Mouse (Mus musculus) natural killer cell, adult 2 months (primary cell): ENCODE results near the gene Rgs16.
"Not testable (repeated sequence)": the region's sequence is repeated elsewhere in the genome, so short reads cannot be mapped to it uniquely, and the experiment has no call there.

Experiments
- DNase-seq, 2 experiments: peaks; one replicate each; pipeline ENCODE4 v3.0.0; 2022; ENCODE audit warnings: low spot score in 2 of 2

The Rgs16 gene

GRCm38 (mm10) chr1:153750054-153750453 lies 9.9 kb downstream of the Rgs16 start:
- DNase-seq: no peak

- DNase-seq: peak; percentile 64 to 65
Measured at GRCm38 (mm10) chr1:153751763-153752301, 11.7 kb downstream of the Rgs16 start.

GRCm38 (mm10) chr1:153752521-153752920 lies 12.4 kb downstream of the Rgs16 start:
- DNase-seq: peak; percentile 11 to 22

- DNase-seq: no peak
Measured at GRCm38 (mm10) chr1:153753725-153754464, 13.7 kb downstream of the Rgs16 start.

GRCm38 (mm10) chr1:153764136-153764535 lies 24.0 kb downstream of the Rgs16 start:
- no peak for DNase-seq

- no peak for DNase-seq
Measured at GRCm38 (mm10) chr1:153766298-153766697, 26.1 kb downstream of the Rgs16 start.

GRCm38 (mm10) chr1:153767281-153767680 lies 27.1 kb downstream of the Rgs16 start:
- DNase-seq: no peak

GRCm38 (mm10) chr1:153768465-153768864 lies 28.3 kb downstream of the Rgs16 start:
- DNase-seq: no peak

- not testable (repeated sequence) for DNase-seq
Measured at GRCm38 (mm10) chr1:153769571-153769970, 29.4 kb downstream of the Rgs16 start.

- no peak for DNase-seq
Measured at GRCm38 (mm10) chr1:153769998-153770775, 30.0 kb downstream of the Rgs16 start.

GRCm38 (mm10) chr1:153770776-153771167 lies 30.6 kb downstream of the Rgs16 start:
- no peak for DNase-seq

- no peak for DNase-seq
Measured at GRCm38 (mm10) chr1:153775174-153775573, 35.0 kb downstream of the Rgs16 start.

GRCm38 (mm10) chr1:153776257-153776656 lies 36.1 kb downstream of the Rgs16 start:
- DNase-seq: no peak

- DNase-seq: no peak
Measured at GRCm38 (mm10) chr1:153778205-153778604, 38.1 kb downstream of the Rgs16 start.

- no peak for DNase-seq
Measured at GRCm38 (mm10) chr1:153783339-153783738, 43.2 kb downstream of the Rgs16 start.

- DNase-seq: no peak
Measured at GRCm38 (mm10) chr1:153785608-153786007, 45.5 kb downstream of the Rgs16 start.

GRCm38 (mm10) chr1:153790708-153791107 lies 50.6 kb downstream of the Rgs16 start:
- DNase-seq: no peak

- no peak for DNase-seq
Measured at GRCm38 (mm10) chr1:153794241-153794640, 54.1 kb downstream of the Rgs16 start.
